Mouse (Mus musculus) lung, adult 2 months (tissue): ENCODE results near the gene Mrpl1.

Experiments used
- CTCF ChIP-seq: fragments of 200-500 bp; IDR thresholded peaks from 2 replicates; pipeline ENCODE4 v1.5.1; 2011; ENCODE audit warnings: mild to moderate bottlenecking, low read length, control low read depth; ENCODE audit not compliant: insufficient read depth
- POLR2A ChIP-seq: fragments of 200-500 bp; IDR thresholded peaks from 2 replicates; pipeline ENCODE4 v1.6.1; 2011; ENCODE audit warnings: low read depth, mild to moderate bottlenecking, control low read depth, low read length, borderline replicate concordance; ENCODE audit errors: extremely low read depth

- TF ChIP-seq CTCF: no peak
- TF ChIP-seq POLR2A: no peak
Observed at GRCm38 (mm10) chr5:96176879-96177358, 32.4 kb upstream of the Mrpl1 start.
